Mouse (Mus musculus): ENCODE measurements around the gene H2al1g. TPM values are rescaled to one million over a fixed set of nuclear protein-coding genes. Genes with fewer than 3 reads are reported as not detected.
"Not testable (repeated sequence)": the region's sequence is repeated elsewhere in the genome, so short reads cannot be mapped to it uniquely, and the experiment has no call there.

Gene H2al1g
- polyA plus RNA-seq, 1 experiment from 2014 or later = not detected

DNA sequence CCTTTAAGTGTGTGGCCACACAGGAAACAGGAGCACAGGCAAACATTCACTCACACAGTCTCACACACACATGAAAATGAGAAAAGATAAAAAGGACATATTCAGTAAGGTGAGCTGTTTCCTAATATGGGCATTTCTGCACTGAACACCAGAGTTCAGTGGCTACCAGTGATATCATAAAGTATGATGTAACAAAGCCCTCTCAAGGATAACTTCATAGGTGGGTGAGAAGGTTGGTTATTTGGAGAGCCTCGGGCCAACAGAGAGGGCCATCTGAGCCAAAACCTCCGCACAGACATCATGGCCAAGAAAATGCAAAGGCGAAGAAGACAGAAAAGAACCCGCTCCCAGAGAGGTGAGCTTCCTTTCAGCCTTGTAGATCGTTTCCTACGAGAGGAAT is 3.1 kb downstream of the H2al1g start, which contains the start of gene H2al1h:
H2al1h (plus strand) TSS at position 301 of the 400 bp plus-strand sequence.
- not testable (repeated sequence) for DNase-seq (ENCODE audit: low spot score); H3K27ac ChIP-seq (replicated peaks); H3K36me3 ChIP-seq (replicated peaks); H3K4me1 ChIP-seq; H3K4me3 ChIP-seq; H3K27me3 ChIP-seq (replicated peaks; ENCODE audit: low read depth, poor library complexity, severe bottlenecking); H3K9me3 ChIP-seq
- WGBS = no CpG with 5 or more reads among the region's 6 CpGs

- not testable (repeated sequence) for DNase-seq (ENCODE audit: low spot score); H3K4me3 ChIP-seq; H3K4me1 ChIP-seq; H3K36me3 ChIP-seq (replicated peaks); H3K9me3 ChIP-seq; H3K27ac ChIP-seq (replicated peaks); H3K27me3 ChIP-seq (replicated peaks; ENCODE audit: low read depth, poor library complexity, severe bottlenecking)
- WGBS = 85% methylated on average over 2 of the region's 5 CpGs
These were observed 6.3 kb downstream of the H2al1g start, which contains the start of gene H2al1i for GRCm38 (mm10) chrX:11324359-11324758. Gene H2al1i, plus strand, starts transcription at chrX:11324659.

DNA sequence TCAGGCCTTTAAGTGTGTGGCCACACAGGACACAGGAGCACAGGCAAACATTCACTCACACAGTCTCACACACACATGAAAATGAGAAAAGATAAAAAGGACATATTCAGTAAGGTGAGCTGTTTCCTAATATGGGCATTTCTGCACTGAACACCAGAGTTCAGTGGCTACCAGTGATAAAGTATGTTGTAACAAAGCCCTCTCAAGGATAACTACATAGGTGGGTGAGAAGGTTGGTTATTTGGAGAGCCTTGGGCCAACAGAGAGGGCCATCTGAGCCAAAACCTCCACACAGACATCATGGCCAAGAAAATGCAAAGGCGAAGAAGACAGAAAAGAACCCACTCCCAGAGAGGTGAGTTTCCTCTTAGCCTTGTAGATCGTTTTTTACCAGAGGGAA is 9.5 kb downstream of the H2al1g start, which contains the start of gene H2al1j:
H2al1j (plus strand) TSS at position 301 of the 400 bp plus-strand sequence.
- not testable (repeated sequence) for H3K36me3 ChIP-seq (replicated peaks); H3K4me3 ChIP-seq; H3K9me3 ChIP-seq; H3K27ac ChIP-seq (replicated peaks); H3K4me1 ChIP-seq; DNase-seq (ENCODE audit: low spot score)
- peaks cover 29% of the 10 kb centered on the region for H3K27me3 ChIP-seq (replicated peaks; ENCODE audit: low read depth, poor library complexity, severe bottlenecking)
- WGBS = 90% methylated on average over 2 of the region's 2 CpGs

- Histone ChIP-seq H3K4me3 (no peak overlapping the region), H3K4me1 (peaks cover 19% of the 10 kb centered on the region), H3K9me3 (no peaks in the 10 kb centered on the region), H3K27ac (replicated peaks) (no peak overlapping the region), H3K36me3 (replicated peaks) (no peaks in the 10 kb centered on the region), H3K27me3 (replicated peaks; ENCODE audit: low read depth, poor library complexity, severe bottlenecking) (peaks cover 76% of the 10 kb centered on the region)
- WGBS = 46% methylated on average over 9 of the region's 9 CpGs
- peak; percentile 62 for DNase-seq (ENCODE audit: low spot score)
These were observed 27.7 kb downstream of the H2al1g start for GRCm38 (mm10) chrX:11345762-11346161.

DNA sequence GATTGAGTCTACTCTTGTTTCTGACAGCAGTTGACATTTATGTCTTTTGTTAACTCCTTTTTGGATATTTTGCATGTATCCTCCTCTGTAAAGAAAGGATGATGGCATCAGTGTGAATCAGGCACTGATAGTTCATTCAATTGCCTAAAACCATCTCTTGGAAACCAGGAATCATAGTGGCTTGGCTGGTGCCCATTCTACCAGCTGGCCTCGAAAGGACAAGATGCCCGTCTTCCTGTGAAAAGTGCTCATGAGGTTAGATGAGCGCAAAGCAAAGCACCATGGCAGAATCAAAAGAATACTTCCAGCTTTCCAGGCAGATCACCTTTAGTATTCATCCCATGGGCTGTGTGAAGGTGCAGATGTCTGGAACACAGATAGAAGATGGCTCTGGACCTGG is 28.7 kb downstream of the H2al1g start:
- H3K36me3 ChIP-seq (replicated peaks) = no peaks in the 10 kb centered on the region
- no peak for DNase-seq (ENCODE audit: low spot score)
- no peak overlapping the region for H3K4me3 ChIP-seq
- H3K27me3 ChIP-seq (replicated peaks; ENCODE audit: low read depth, poor library complexity, severe bottlenecking) = peaks cover 77% of the 10 kb centered on the region
- 88% methylated on average over 3 of the region's 3 CpGs for WGBS
- no peak overlapping the region for H3K27ac ChIP-seq (replicated peaks)
- no peaks in the 10 kb centered on the region for H3K9me3 ChIP-seq
- H3K4me1 ChIP-seq = peaks cover 19% of the 10 kb centered on the region

DNA sequence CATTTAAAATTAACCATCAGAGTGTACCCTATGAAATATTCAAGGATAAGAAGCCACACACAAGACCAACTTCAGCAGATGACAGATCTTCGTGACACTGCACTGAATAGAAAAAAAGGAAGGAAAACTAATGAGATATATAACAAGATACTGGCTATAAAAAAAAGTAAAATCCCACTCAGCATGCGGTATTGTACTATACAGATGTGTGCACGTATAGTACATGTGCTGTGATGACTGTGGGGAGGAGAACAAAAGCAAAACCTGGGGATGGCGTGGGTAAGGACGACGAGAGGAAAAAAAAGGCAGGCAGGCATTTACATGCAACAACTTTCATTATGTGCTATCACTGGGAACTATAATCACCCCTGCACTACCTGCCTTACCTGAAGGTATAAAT is 42.8 kb downstream of the H2al1g start:
- no peak for DNase-seq (ENCODE audit: low spot score)
- 87% methylated on average over 6 of the region's 6 CpGs for WGBS
- Histone ChIP-seq H3K27me3 (replicated peaks; ENCODE audit: low read depth, poor library complexity, severe bottlenecking) (peaks cover 93% of the 10 kb centered on the region), H3K27ac (replicated peaks) (no peak overlapping the region), H3K36me3 (replicated peaks) (no peaks in the 10 kb centered on the region), H3K4me3 (no peak overlapping the region), H3K9me3 (no peaks in the 10 kb centered on the region), H3K4me1 (peaks cover 9% of the 10 kb centered on the region)

DNA sequence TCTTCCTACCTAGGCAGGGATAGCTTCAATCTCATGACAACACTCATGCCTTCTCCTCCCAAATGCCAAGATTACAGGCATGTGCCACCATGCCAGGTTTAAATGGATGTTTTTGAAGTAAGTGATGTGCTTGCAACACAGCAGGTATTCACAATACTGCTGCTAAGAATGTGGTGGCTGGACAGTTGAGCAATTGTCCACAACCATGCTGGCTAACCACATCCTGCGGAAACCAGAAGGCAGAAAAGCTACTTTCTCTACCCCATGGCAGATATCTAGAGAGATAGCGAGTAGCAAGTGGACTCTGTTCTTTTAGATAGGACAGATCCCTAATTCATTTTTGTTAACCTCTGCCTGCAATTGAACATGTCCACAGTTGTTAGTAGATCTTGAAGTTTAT is 43.2 kb downstream of the H2al1g start:
- no peak for DNase-seq (ENCODE audit: low spot score)
- no peaks in the 10 kb centered on the region for H3K36me3 ChIP-seq (replicated peaks)
- 90% methylated on average over 2 of the region's 2 CpGs for WGBS
- no peaks in the 10 kb centered on the region for H3K9me3 ChIP-seq
- H3K4me3 ChIP-seq = no peak overlapping the region
- peaks cover 9% of the 10 kb centered on the region for H3K4me1 ChIP-seq
- H3K27me3 ChIP-seq (replicated peaks; ENCODE audit: low read depth, poor library complexity, severe bottlenecking) = peaks cover 93% of the 10 kb centered on the region
- H3K27ac ChIP-seq (replicated peaks) = no peak overlapping the region

GRCm38 (mm10) chrX:11363890-11364289 is 45.8 kb downstream of the H2al1g start:
- Histone ChIP-seq H3K27ac (replicated peaks) (no peak overlapping the region), H3K4me1 (peaks cover 9% of the 10 kb centered on the region), H3K9me3 (no peaks in the 10 kb centered on the region), H3K27me3 (replicated peaks; ENCODE audit: low read depth, poor library complexity, severe bottlenecking) (peaks cover 95% of the 10 kb centered on the region), H3K36me3 (replicated peaks) (no peaks in the 10 kb centered on the region), H3K4me3 (no peak overlapping the region)
- WGBS = 67% methylated on average over 6 of the region's 6 CpGs
- DNase-seq (ENCODE audit: low spot score) = no peak

GRCm38 (mm10) chrX:11365151-11365550 is 47.1 kb downstream of the H2al1g start:
- WGBS = 52% methylated on average over 12 of the region's 12 CpGs
- H3K4me3 ChIP-seq = no peak overlapping the region
- DNase-seq (ENCODE audit: low spot score) = peak; percentile 49
- peaks cover 96% of the 10 kb centered on the region for H3K27me3 ChIP-seq (replicated peaks; ENCODE audit: low read depth, poor library complexity, severe bottlenecking)
- no peaks in the 10 kb centered on the region for H3K9me3 ChIP-seq
- peaks cover 9% of the 10 kb centered on the region for H3K4me1 ChIP-seq
- no peaks in the 10 kb centered on the region for H3K36me3 ChIP-seq (replicated peaks)
- no peak overlapping the region; the same call in 1 of the 2 replicates for H3K27ac ChIP-seq (replicated peaks)

Other genes with a start within 250 kb of the H2al1g start
- not detected in 2 replicates for gene H2al1a, start 19.0 kb upstream of the H2al1g start, polyA plus RNA-seq (2016; fragmentation: Nextera tagmentation; extraction: Ambion mirVana)
- gene H2al1b, start 15.8 kb upstream of the H2al1g start, polyA plus RNA-seq (2016; fragmentation: Nextera tagmentation; extraction: Ambion mirVana) = not detected in 2 replicates
- not detected in 2 replicates for gene H2al1c, start 12.6 kb upstream of the H2al1g start, polyA plus RNA-seq (2016; fragmentation: Nextera tagmentation; extraction: Ambion mirVana)
- gene H2al1d, start 9.4 kb upstream of the H2al1g start, polyA plus RNA-seq (2016; fragmentation: Nextera tagmentation; extraction: Ambion mirVana) = not detected in 2 replicates
- gene H2al1e, start 6.3 kb upstream of the H2al1g start, polyA plus RNA-seq (2016; fragmentation: Nextera tagmentation; extraction: Ambion mirVana) = not detected in 2 replicates
- gene H2al1f, start 3.1 kb upstream of the H2al1g start, polyA plus RNA-seq (2016; fragmentation: Nextera tagmentation; extraction: Ambion mirVana) = not detected in 2 replicates
- not detected in 2 replicates for gene H2al1h, start 3.2 kb downstream of the H2al1g start, polyA plus RNA-seq (2016; fragmentation: Nextera tagmentation; extraction: Ambion mirVana)
- not detected in 2 replicates for gene H2al1i, start 6.4 kb downstream of the H2al1g start, polyA plus RNA-seq (2016; fragmentation: Nextera tagmentation; extraction: Ambion mirVana)
- gene H2al1j, start 9.6 kb downstream of the H2al1g start, polyA plus RNA-seq (2016; fragmentation: Nextera tagmentation; extraction: Ambion mirVana) = not detected in 2 replicates